Mouse (Mus musculus): ENCODE results near the gene Cdkn2c. TPM values are rescaled to one million over a fixed set of nuclear protein-coding genes. Genes with fewer than 3 reads are reported as not detected.

The Cdkn2c gene
- polyA plus RNA-seq, 1 experiment = 7.3 TPM

DNA sequence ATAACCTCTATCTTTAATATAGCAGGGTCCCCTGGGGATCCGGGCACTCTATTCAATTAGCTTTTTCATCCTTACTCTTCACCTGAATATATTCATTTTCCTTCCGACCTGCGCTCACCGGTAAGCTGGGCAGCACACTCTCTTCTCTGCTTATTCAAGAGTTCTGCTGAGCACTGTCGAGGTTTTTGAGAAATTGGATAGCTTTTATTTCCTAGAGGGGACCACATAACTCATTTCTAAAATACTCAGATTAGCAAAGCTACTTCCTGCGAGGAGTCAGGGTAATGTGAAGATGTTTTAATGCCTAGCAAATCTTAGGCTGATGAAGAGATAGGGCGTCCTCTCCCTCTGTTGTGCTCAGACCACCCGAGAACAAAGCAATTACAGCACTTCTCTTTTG is 8.2 kb downstream of the Cdkn2c start:
- DNase-seq (ENCODE audit: low read depth, low spot score) = no peak
- 84% methylated on average over 8 of the region's 8 CpGs for WGBS

DNA sequence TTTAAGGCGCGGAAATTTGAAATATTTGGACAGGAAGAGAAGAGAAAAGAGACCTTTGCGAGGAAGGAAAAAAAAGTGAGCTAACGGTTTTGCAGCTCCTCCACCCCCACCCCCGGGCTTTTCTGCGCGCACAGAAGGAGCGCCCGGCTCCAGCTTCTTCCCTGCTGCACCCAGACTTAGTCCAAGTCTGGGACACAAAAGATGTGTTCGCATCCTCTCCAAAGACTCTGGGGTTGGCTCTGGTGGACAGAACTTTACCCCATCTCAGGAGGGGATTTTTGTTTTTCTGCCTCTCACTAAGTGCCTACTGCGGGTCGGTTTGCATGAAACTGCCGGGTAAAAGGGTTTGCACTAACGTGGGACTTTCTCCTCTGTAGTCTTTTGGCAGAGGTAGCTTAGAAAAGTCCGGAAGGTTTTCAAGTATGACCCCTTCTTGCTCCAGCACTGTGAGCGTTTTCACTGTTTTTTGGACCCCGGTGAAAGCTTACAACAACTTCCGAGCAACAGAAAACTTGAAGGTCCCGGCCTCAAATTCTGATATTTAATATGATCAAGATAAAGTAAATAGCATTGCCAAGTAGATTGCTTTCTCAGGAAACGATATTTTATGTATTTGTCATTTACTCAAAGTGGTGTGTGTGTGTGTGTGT is 9.0 kb downstream of the Cdkn2c start:
- WGBS = 15% methylated on average over 20 of the region's 20 CpGs
- no peak for DNase-seq (ENCODE audit: low read depth, low spot score)

DNA sequence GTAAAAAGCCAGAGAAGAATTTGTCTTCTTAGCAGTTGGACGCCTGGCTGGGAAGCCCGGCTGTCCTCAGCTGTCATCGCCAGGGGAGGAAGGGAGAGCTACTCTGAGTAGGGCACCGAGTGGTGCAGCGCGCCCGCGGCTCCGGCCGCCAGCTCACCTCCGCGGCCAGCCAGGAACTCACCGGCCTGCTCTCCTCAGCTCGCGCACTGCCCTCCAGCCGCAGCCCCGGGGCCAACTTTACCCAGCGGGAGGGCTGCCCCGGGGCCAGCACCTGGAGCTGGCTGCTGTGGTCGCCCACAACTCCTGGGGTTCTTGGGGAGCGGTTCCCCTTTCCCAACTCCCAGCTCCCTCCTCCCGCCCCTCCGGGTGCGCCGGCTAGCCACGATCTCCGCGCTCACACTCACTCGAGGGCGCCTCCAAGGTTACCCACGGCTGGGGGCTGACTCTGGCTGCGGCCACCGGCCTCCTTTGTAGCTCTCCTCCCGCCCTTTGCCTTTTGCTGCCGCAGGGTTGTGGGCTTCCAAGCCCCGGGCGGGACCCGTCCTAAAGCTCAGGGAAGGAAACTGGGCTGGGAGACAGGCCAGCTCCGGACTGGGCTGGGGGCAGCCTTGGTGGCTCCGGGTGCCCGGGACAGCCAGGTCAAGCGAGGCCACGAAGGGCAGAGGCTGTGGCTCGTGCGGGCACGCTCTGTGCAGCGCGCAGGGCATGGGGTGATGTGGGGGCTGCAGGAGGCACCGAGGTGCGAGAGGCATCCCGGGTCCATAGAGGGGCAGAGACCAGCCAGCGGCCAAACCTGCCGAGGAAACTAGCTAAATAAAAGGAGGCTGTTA is 9.8 kb downstream of the Cdkn2c start:
- no peak for DNase-seq (ENCODE audit: low read depth, low spot score)

DNA sequence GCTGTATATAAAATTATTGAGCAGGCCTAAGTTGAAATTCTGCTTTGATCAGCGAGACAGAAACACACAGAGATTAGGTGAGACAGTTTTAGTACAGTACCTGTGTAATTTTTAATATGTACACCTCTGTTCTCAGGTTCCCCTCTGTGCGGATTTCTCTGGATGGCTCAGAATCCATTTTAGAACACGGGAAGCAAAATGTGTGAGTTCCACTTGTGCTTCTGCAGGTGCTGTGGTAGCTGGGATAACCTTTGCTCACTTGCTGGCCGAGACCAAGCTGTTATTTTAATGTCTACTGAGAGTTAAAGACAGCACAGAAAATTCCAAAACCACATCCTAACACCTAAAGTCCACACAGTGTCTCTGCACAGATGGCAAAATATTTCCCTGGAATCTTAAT is 10.7 kb downstream of the Cdkn2c start:
- no peak for DNase-seq (ENCODE audit: low read depth, low spot score)
- WGBS = 63% methylated on average over 4 of the region's 4 CpGs

More for the DNA sequence above, 9.8 kb downstream of the Cdkn2c start:
- 2% methylated on average over 53 of the region's 53 CpGs for WGBS

DNA sequence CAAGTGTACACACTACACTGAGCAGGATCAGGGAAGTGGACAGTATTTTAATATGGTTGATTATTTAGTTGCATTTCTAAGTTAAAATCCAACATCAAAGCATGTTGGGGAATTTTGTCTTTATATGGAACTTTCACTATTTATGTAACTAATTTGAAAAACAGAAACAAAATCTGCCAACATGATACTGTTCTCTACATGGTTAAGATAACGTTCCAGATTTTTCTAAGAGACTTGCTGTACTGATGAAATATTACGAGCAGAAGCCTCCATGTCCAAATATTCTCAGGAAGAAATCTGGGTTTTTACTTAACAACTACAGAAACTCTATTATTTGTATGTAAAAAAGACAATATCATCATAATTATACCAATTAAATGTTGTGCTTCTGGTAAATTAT is 11.3 kb downstream of the Cdkn2c start:
- no peak for DNase-seq (ENCODE audit: low read depth, low spot score)
- 89% methylated on average over 2 of the region's 2 CpGs for WGBS

DNA sequence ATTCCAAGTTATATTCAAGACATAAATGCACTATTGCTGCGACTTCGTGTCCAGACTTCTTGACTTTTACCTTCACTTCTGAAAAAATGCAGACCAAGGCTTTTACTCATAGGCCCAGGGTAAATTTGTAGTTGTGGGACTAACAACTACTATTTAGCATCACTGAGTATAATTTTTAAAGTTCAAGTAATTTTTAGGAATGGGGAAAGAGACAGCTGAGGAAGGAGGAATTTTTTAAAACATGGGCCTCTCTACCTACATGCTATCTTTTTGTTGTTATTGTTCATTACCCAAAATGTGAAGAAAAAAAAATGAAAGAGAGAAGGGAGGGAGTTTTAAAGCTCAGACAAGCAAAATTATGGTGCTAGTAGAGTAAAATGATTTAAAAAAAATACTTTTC is 12.3 kb downstream of the Cdkn2c start:
- DNase-seq (ENCODE audit: low read depth, low spot score) = no peak
- WGBS = 93% methylated on average over 2 of the region's 2 CpGs

DNA sequence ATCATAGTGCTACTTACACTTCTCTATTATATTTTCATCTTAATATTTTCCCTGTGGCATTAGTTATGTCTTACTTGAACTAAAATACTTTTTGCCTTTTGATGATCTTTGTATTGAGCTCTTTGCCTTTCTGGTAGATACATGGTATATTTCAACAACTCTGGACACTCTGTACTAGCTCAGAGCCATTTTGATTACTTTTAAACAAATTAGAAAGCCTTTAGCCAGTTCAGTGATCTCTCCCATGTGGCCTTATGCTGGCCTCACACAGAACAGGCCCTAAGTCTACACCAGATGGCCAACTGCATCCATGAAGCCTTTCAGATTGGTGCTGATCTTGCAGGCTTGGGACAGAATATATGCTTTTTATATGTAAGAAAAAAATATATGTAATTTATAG is 13.7 kb downstream of the Cdkn2c start:
- DNase-seq (ENCODE audit: low read depth, low spot score) = no peak

DNA sequence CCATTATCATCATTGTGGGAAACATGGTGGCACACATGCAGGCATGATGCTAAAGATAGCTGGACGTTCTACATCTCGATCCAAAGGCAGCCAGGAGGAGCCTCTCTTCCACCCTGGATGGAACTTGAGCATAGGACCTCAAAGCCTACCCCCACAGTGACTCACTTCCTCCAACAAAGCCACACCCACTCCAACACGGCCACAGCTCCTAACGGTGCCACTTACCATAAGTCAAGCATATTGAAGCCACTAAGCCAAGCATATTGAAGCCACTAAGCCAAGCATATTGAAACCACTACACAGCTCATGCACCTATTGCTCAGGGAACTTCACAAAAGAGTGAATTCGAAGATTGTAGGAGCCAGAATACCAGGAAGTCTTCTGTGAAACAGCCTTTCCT is 17.7 kb downstream of the Cdkn2c start:
- WGBS = 73% methylated on average over 5 of the region's 5 CpGs
- DNase-seq (ENCODE audit: low read depth, low spot score) = no peak

DNA sequence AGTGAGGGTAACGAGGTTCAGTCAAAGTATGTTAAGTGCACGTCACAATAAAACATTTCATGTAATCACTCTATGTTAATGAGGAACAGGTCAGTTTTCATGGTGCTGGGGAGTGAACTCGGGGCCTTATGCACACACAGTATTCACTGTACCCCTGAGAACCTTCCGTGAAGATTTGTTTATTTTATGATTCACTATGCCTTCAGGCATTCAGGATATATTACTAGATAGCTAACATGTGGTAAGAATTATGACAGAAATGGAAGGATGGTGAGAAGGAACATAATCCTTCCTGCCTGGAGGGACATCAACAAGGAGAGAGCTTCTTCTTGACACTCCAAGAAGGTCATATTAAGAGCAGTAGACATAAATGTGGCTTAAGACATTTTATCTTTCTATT is 19.7 kb downstream of the Cdkn2c start:
- WGBS = 37% methylated on average over 4 of the region's 4 CpGs
- DNase-seq (ENCODE audit: low read depth, low spot score) = no peak

DNA sequence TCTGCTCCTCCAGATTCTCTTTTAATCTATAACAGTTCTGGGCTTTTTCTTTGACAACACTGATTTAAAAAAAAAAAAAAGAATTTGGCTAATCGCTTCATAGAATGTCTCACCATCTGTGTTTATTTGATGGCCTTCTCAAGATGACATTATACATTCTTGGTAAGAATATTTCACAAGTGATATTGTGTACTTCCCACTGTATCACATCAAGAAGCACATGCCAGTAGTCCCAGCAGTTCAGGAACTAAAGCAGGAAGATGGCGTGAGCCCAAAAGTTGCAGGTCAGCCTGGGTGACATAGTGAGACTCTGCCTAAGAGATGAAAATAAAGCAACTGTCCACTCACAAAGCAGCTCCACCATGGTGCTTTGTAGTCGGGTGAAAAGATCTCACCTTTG is 25.5 kb downstream of the Cdkn2c start:
- DNase-seq (ENCODE audit: low read depth, low spot score) = no peak
- 63% methylated on average over 3 of the region's 3 CpGs for WGBS

DNA sequence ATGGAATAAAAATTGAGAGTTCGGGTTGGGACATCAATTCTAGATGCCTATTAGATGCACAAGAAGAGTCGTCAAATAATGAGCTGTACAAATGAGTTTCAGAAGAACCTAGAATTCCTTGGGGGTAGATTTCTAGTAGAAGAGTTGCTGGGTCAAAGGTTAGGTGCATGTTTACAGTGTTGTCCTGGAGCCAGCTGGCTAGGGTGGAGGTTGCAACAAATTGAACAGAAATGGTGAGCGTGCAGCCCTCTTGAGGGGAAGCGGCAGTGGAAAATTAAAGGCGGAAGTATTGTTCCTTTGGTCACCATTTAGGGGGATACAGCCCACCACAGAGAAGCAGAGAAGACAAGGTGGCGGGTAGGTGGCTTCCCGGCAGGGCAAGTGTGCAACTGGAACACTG is 26.8 kb downstream of the Cdkn2c start:
- DNase-seq (ENCODE audit: low read depth, low spot score) = no peak
- WGBS = 83% methylated on average over 7 of the region's 7 CpGs

DNA sequence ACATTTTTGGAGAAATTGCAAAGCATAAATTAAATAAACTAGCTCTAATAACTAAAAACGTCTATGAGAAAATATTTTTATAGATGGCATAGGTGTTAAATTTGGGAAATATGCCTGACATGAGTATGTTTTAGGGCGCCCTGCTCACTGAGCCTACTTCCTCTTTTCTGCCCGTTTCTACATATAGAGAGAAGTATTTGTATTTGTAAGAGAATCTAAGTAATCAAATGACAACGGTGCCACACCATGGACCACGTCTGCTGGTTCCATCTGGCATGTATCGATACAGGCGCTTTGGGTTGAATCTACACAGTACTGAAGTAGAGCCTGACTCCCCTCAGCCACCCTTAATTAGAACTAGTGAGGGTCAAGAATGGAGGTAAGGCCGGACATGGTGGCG is 27.6 kb downstream of the Cdkn2c start:
- 80% methylated on average over 9 of the region's 9 CpGs for WGBS

DNA sequence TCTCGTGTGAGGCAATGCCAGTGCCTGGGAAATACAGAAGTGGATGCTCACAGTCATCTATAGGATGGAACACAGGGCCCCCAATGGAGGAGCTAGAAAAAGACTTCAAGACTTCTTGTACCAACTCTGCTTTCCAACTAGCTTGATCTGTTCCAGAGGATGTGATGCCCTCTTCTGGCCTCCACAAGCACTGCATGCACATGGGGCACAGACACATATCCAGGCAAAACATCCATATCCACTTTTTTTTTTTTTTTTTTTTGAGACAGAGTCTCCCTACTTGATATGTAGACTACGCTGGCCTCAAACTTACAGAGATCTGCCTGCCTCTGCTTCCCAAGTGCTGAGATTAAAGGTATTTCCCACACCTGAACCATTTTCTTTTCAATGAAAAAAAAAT is 32.0 kb downstream of the Cdkn2c start:
- DNase-seq (ENCODE audit: low read depth, low spot score) = no peak
- WGBS = 96% methylated on average over 2 of the region's 2 CpGs

More for the DNA sequence above, 27.6 kb downstream of the Cdkn2c start:
- DNase-seq (ENCODE audit: low read depth, low spot score) = no peak

DNA sequence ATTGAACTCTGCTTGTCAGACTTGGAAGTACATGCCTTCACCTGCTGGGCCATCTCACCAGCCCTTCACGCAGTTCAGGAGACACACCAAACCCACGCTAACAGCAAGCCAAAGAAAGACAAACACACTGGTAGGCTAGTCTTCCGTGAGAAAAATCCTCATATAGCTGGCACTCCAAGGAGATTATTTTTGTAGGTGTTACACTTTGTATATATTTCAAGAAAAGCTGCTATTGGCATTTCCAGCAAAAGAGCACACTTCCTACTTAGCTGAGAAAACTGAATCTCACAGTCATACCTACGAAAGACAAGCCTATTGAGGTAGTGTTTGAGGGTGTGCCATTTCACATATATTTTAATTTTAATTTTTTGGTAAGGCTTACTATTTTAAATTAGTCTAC is 36.0 kb downstream of the Cdkn2c start:
- WGBS = 77% methylated on average over 4 of the region's 4 CpGs

DNA sequence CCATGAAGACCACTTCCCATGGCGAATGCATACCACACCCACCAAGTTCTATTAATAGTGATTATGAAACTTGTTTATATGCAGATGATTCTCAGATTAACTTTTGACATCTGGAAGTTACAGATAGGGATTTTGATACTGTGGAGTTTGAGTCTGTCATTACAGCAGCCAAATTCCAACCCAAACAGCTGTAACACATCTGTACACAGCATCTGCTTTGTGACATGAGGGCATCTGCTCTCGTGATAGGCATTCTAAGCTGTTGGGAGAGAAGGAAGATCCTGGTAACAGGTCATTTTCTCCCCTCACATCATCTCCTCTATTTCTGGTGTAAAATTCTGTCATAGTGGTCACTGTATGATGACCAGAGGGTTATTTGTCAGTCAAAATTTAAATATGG is 36.8 kb downstream of the Cdkn2c start:
- WGBS = 47% methylated on average over 2 of the region's 2 CpGs

More for the DNA sequence above, 36.0 kb downstream of the Cdkn2c start:
- DNase-seq (ENCODE audit: low read depth, low spot score) = no peak

DNA sequence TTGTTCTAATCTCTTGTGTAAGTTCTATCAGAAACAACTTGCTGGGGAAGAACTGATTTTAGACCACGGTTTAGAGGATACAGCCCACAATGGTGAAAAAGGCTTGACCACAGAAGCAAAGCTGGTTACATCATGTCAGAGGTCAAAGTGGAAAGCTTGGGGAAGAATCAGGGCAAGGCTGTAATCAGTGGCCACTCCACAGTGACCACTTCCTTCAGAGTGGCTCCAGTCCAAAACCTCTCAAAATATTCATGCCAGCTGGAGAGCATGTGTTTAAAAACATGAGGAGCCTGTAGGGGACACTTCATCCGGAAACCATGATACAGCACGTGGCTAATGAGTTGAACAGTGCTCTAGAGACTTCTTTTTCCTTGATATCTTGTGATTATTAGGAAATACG is 54.4 kb downstream of the Cdkn2c start:
- DNase-seq (ENCODE audit: low read depth, low spot score) = no peak
- 68% methylated on average over 4 of the region's 4 CpGs for WGBS

More for the DNA sequence above, 36.8 kb downstream of the Cdkn2c start:
- no peak for DNase-seq (ENCODE audit: low read depth, low spot score)

Other genes starting within 250 kb of the Cdkn2c start
- gene Rnf11, start 182.5 kb downstream of the Cdkn2c start, polyA plus RNA-seq (2012; rRNA removed) = 12.3 and 12.8 TPM in 2 replicates
- not detected in 2 replicates for gene 4930522H14Rik, start 135.9 kb downstream of the Cdkn2c start, polyA plus RNA-seq (2012; rRNA removed)
- 6.0 and 8.2 TPM in 2 replicates for gene Faf1, start 9.4 kb upstream of the Cdkn2c start, polyA plus RNA-seq (2012; rRNA removed)